Mouse (Mus musculus): ENCODE results near the gene 5330417C22Rik. TPM values are rescaled to one million over a fixed set of nuclear protein-coding genes. Genes with fewer than 3 reads are reported as not detected.

The 5330417C22Rik gene
- total RNA-seq (2023), result 0.09 TPM

GRCm38 (mm10) chr3:108536517-108537260 is at the start of gene 5330417C22Rik:
Gene 5330417C22Rik (minus strand): TSS chr3:108536536.

GRCm38 (mm10) chr3:108571443-108572294 is 35.3 kb upstream of the 5330417C22Rik start, which contains the start of gene Taf13:
Gene Taf13 (plus strand): TSS chr3:108571698.

GRCm38 (mm10) chr3:108562133-108562730 is 25.9 kb upstream of the 5330417C22Rik start, which contains the start of gene Tmem167b:
Gene Tmem167b (minus strand): TSS chr3:108562466.

DNA sequence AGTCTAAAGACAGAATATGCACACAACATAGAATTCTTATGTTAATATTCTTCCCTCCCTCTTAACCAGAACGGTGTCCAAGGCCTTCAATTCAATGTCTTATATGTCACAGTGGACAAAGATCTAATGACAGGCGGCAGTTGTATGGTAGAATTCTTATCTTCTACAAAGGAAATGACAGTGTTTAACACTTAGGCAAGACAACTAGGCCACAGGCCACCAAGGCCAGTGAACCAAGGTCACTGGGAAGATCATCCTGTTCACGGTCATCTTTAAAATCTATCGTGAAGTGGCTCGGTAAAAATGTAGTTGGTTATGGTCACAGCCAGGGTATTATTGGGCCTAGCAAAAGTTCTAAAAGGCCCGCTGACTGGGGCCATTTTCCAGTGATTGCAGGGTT is 2.4 kb downstream of the 5330417C22Rik start, which contains the start of gene 1700013F07Rik:
Gene 1700013F07Rik (plus strand): TSS at position 200 of the 400 bp plus-strand sequence.

DNA sequence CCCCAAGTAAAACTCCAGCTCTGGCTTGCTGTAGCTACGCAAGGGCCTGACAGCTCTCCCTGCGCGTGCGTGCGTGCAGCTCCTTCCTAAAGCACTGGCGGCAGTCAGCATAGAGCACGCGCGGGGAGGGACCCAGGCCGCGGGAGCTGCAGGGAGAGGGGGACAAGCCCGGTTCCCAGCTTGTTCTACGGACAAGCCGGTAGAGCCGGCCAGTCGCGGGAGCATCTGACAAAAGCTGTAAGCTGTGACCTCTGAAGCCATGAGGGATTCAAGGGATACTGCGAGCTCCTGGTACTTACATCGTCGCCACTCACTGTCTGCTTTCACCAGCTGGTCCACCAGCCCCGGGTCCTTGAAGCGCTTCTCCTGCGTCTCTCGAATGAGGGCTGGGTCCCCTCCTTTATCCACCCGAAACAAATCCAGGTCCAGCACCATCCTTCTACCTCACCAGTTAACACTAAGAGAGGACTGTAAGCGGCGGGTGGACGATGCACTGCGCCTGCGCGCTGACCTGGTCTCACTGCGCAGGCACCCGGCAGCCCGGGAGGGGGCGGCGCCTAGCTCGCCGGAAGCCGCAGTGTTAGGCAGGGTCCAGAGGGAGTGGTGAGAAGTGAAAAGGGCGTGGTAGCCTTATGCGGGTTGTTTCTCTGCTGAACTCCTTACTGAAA is 91.5 kb downstream of the 5330417C22Rik start, which contains the start of gene Sars:
Gene Sars (minus strand): TSS at position 512 of the 668 bp plus-strand sequence.

GRCm38 (mm10) chr3:108414857-108415830 is 121.2 kb downstream of the 5330417C22Rik start, which contains the start of gene Celsr2:
Gene Celsr2 (minus strand): TSS chr3:108415552.

Other genes starting within 250 kb of the 5330417C22Rik start
- not detected for gene Mybphl, start 171.6 kb downstream of the 5330417C22Rik start, total RNA-seq (2023)
- gene Psrc1, start 152.7 kb downstream of the 5330417C22Rik start, total RNA-seq (2023), result 0.40 TPM
- gene Celsr2, start 121.0 kb downstream of the 5330417C22Rik start, total RNA-seq (2023), result 7.8 TPM
- 143 TPM for gene Sars, start 91.3 kb downstream of the 5330417C22Rik start, total RNA-seq (2023)
- gene 1700013F07Rik, start 2.4 kb downstream of the 5330417C22Rik start, total RNA-seq (2023), result not detected
- gene Tmem167b, start 25.9 kb upstream of the 5330417C22Rik start, total RNA-seq (2023), result 37.3 TPM
- gene Taf13, start 35.2 kb upstream of the 5330417C22Rik start, total RNA-seq (2023), result 28.9 TPM
- gene Wdr47, start 54.7 kb upstream of the 5330417C22Rik start, total RNA-seq (2023), result 15.6 TPM
- gene Clcc1, start 117.4 kb upstream of the 5330417C22Rik start, total RNA-seq (2023), result 41.3 TPM
- 7.6 TPM for gene Gpsm2, start 185.8 kb upstream of the 5330417C22Rik start, total RNA-seq (2023)
- not detected for gene Aknad1, start 203.1 kb upstream of the 5330417C22Rik start, total RNA-seq (2023)

Measured in CD8-positive naive resting alpha-beta T cell, adult 57 days (primary cell).